Mouse (Mus musculus) common myeloid progenitor, adult 5-6 weeks (primary cell): ENCODE measurements around the gene Gm45716. TPM values are rescaled to one million over a fixed set of nuclear protein-coding genes. Genes with fewer than 3 reads are reported as not detected.

Source experiments
- ATAC-seq: replicated peaks from 2 replicates; pipeline ENCODE4 v1.8.0; 2016; ENCODE audit warnings: low read depth, mild to moderate bottlenecking, moderate TSS enrichment, inconsistent platforms; ENCODE audit not compliant: poor library complexity, severe bottlenecking
- total RNA-seq: library from RNA; stranded (forward); fragments of 200-1000, 187-1606 nt; gene quantifications from 2 replicates; pipeline ENCODE4 v1.2.3, GENCODE M21; 2017

Gene Gm45716
- total RNA-seq, 1 experiment from 2014 or later, result 11.0 TPM

GRCm38 (mm10) chr11:90198048-90198447 is 10.6 kb downstream of the Gm45716 start:
- ATAC-seq, result no peak

DNA sequence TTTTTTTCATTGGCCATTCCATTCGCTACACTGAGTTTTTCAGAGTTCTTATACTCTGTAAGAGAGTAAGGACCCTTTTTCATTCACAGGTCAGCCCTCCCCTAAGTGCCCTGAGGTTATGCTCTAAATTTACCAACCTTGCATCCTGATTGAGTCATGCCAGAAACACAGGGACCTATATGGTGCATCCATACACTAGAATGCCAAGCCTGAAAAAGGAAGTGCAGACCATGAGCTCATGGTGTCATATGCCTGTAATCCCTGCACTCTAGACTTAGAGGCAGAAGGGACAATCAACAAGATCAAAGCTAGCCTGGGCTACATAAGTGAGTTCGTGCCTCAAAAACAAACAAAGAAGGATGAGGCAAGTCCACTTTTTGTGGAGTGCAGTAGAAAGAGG is 13.3 kb downstream of the Gm45716 start:
- ATAC-seq, result no peak

DNA sequence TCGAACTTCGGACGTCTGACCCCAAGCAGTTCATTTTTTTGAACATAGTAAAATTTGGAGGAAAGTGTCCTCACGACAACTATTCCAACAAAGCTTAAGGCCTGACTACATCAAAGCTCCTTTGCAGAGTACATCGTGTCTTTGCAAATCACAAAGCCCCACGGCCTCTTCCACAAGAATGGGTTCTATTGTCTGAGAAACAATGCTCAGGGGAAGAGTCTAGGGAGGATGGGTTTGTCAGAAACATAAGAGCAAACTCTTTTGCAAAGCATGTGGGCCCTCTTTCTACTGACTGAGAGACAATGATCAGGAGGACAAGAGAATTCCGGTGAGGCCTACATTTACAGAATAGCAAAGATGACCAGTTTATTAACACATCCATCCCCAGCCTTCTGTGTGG is 26.8 kb downstream of the Gm45716 start:
- ATAC-seq, result no peak

GRCm38 (mm10) chr11:90220022-90220645 is 32.7 kb downstream of the Gm45716 start:
- ATAC-seq, result peak; percentile 53

DNA sequence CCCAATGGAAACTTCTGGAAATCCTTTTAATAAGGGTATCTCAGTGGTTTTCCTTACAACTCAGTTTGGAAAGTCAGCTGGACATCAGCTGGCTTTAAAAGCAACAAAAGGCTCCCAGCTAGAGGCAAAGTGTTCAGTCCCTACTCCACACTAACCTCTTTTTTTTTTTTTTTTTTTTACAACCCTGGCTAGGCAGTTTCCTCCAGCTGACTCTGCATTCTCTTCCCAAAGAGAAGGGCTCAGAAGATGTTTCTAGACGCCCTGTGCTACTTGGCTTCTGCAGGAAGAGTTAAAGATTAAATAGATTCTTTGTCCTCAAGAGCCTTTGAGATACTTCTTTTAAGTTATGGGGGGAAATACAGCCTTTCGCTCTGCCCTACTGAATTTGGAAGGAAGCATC is 33.3 kb downstream of the Gm45716 start:
- ATAC-seq, result no peak

- peak; percentile 83 for ATAC-seq
Measured at GRCm38 (mm10) chr11:90224914-90225470, 37.5 kb downstream of the Gm45716 start.

- 0 out of 2 replicates have a peak, but pooled peaks have one; percentile 12 for ATAC-seq
Measured at GRCm38 (mm10) chr11:90227000-90227922, 39.8 kb downstream of the Gm45716 start.

DNA sequence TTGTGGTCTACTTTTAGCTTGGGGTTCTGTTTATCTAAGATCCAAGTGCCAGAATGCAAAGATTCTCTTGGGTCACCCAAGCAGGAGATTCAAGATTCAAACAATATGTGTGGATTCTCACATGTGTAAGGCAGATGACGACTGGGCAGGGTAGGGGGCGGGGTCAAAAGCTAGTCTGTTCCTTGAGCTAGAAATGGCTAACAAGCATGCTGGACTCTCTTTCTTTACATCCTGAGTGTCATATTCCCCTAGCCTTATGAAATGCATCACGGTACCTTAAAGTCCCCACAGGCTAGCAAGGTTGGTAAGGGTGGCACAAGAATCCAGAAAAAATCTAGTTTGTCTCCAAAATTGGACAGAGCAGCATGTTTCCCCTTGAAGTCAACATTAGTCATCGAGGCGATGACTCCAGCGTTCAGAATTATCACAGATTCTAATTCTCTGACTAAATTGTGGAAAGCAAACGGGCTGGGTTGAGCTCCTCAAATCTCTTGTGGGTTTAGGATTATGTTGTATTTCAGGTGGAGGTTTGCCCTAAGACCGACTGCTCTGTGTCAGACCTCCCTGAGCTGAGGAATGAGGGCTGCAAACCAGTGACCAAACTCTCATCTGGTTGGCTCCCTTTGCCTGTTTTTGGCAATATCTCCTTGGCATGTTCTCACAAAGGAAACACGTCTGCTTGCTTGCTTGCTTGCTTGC is 40.9 kb downstream of the Gm45716 start:
- ATAC-seq, result no peak

DNA sequence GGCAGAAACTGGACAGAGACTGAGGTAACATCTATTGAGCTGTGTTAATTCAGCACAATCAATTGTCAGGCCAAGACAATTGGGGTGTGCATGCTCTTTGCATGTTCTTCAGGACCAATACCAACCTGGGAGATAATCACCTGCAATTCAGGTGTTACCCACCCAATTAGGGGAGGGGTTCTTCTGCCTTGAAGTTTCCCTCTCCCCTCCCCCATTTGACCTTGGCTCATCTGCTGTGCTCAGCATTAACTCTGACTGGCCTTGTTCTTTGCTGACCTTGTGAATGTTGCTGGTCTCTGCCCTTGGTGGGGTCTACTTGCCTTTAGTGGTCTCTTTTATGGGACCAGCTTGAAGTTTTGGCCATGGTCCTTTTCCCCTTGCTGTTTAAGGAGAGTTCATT is 42.3 kb downstream of the Gm45716 start:
- no peak for ATAC-seq

DNA sequence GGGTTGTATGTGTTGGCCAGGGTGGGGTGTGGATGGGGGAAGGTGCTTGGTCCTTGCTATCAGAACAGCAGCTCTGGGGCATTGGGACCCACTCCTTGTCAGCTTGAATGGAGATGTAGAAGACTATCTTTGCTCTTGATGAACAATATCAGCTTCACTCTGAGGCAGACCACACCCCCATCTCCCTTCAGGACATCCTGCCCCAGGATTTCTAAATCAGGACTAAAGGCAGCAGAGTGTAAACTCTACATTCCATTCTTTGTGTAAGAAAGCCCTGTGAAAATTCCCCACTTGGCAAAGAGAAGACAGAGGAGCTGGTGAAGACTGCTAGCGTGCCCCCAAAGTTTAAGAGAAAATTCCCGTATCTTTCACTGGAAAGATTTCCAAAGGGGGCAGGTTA is 43.2 kb downstream of the Gm45716 start:
- no peak for ATAC-seq

- ATAC-seq, result no peak
Measured at GRCm38 (mm10) chr11:90231631-90232030, 44.1 kb downstream of the Gm45716 start.

GRCm38 (mm10) chr11:90232685-90233084 is 45.2 kb downstream of the Gm45716 start:
- ATAC-seq, result no peak

DNA sequence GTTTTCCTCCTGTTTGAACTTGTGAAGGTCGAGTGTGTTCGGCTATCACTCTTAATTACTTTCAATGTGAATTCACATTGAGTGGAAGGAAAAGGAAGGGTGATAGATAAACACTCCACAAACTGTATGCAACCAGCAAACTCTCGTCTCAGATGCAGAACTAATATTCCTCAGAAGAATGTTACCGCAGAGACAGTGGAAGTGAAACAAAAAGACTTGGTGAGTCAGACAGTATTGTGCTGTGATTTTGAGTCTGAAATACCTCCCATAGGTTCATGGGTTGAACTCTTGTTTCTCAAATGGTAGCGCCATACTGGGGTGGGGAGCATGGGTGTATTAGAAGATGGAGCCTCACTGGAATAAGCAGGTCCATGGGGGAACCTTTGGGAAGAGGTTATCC is 47.7 kb downstream of the Gm45716 start:
- ATAC-seq, result peak; percentile 56

DNA sequence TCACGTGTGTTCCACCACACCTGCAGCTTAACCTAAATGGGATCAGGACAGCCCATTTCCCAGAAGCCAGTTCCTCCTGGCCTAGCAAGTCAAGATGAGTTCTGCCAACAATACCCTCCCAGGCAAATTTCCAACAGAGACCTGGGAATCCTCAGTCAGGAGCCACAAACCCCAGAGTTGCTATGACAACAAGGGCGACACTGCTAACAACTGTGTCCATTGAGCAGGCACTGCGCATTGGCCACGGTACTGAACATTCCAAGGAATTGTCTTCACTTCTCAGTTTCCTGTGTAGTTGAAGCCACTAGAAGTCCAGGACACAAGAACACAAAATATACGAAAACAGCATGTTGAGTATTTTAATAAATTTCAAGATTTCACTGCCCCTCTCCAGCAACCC is 50.1 kb downstream of the Gm45716 start:
- ATAC-seq, result no peak

- ATAC-seq, result no peak
Measured at GRCm38 (mm10) chr11:90238657-90239056, 51.2 kb downstream of the Gm45716 start.

DNA sequence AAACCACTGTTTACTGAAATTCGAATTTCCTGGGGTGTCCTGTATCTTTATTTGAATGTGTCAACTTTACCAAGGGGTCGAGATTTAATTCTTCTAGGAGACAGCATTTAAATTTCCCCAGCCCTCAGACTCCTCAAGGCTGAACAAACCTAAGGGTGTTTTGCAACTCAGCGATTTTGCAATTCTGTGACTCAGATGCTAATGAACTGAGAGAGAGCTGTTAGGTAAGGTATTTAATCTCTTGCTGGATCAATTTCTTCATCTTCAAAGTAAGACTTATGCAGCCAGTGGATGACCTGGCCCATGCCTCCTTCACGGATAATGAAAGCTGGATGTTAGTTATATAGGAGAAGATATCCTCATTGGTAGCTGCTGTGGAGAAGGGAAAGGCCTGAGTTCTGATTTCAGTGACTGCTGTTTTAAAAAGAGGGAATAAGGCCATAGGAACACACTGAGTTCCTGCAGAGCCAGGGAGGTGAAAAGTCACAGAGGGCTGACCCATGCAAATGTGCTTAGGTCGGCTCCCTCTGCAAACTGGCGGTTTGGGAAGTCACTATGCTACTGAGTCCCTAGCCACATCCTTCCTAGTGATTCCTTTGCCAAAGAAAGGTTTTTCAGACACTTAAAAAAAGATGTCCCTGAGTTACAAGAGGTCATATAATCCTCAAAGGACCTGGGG is 53.3 kb downstream of the Gm45716 start:
- ATAC-seq, result peak; percentile 59

GRCm38 (mm10) chr11:90241874-90242273 is 54.4 kb downstream of the Gm45716 start:
- ATAC-seq, result peak; percentile 43; the same call in 1 of the 2 replicates

- ATAC-seq, result no peak
Measured at GRCm38 (mm10) chr11:90243300-90243699, 55.8 kb downstream of the Gm45716 start.

DNA sequence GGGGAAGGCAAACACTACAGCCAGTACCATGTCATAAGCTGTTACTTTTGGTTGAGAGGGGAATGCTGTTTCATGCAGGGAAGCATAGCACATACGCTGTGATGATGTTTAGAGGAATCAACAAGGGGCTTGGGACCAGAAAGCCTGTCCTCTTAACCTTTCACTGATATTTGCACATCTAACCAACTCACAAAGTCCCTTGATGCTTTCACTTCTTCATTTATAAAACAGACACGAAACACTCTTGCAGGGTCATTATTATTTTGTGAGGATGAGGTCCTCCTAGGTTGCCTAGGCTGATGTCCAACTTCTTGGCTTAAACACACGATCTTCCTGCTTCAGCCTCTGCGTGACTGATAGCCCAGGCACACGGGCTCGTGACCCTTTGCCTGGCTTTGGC is 58.1 kb downstream of the Gm45716 start:
- ATAC-seq, result no peak

- ATAC-seq, result no peak
Measured at GRCm38 (mm10) chr11:90246676-90247075, 59.2 kb downstream of the Gm45716 start.
